11 mouse cellular contexts compared by ENCODE assay signal in the genomic region with DNA sequence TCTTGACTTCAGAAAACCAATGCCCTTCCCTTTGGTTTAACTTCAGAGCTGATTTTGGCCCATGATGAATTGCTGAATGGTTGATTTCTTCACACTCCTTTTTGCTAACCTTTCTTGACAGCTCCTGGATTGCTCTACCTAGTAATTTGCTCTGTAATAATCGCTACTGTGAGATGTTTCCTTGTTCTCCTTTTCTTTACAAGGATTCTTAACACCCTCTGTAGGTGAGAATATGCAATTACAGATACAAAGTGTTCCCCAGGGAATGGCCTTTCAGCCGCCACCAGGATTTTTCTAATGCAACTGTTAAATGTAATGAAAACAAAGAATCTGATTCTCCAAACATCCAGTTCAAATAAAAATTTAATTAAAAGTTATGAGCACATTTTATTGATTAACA.
DNase-seq lines count a peak whose midpoint lies in the region; ATAC-seq and TF ChIP-seq lines count a peak whose summit lies in the region.
"Had no signal": no experiment of that assay in that cellular context is flagged by ENCODE, and none has a peak within 500 bp of the region (broad histone marks: within the 10 kb centered on the region; RNA-seq: fewer than 3 reads in every experiment).

No protein-coding gene starts in this region.

- H3K4me1 ChIP-seq in hindbrain, postnatal 0 days (ENCODE audit: insufficient read depth, low read length), result no peaks in the 10 kb centered on the region
- H3K4me1 ChIP-seq in hindbrain, embryonic 10.5 days (replicated peaks), result no peaks in the 10 kb centered on the region
- no peaks in the 10 kb centered on the region for H3K4me1 ChIP-seq in E14TG2a.4 (replicated peaks; ENCODE audit: low read depth, low read length)
- H3K4me1 ChIP-seq: forebrain, embryonic 15.5 days had no signal

- no peaks in the 10 kb centered on the region for H3K36me3 ChIP-seq in hindbrain, postnatal 0 days (ENCODE audit: insufficient read depth, low read length)
- no peaks in the 10 kb centered on the region for H3K36me3 ChIP-seq in hindbrain, embryonic 10.5 days
- H3K36me3 ChIP-seq in E14TG2a.4 (ENCODE audit: insufficient read depth, low read length), result no peaks in the 10 kb centered on the region
- H3K36me3 ChIP-seq: forebrain, embryonic 15.5 days; hindbrain, embryonic 13.5 days; limb, embryonic 13.5 days had no signal

- no peaks in the 10 kb centered on the region for H3K9me3 ChIP-seq in hindbrain, postnatal 0 days (ENCODE audit: low read length)
- H3K9me3 ChIP-seq in hindbrain, embryonic 10.5 days, result no peaks in the 10 kb centered on the region
- H3K9me3 ChIP-seq in E14TG2a.4 (ENCODE audit: low read length), result no peaks in the 10 kb centered on the region
- H3K9me3 ChIP-seq: forebrain, embryonic 15.5 days; hindbrain, embryonic 13.5 days; limb, embryonic 13.5 days had no signal

- ATAC-seq in hindbrain, postnatal 0 days, result no peak
- ATAC-seq: forebrain, embryonic 15.5 days had no signal

- H3K9ac ChIP-seq in hindbrain, postnatal 0 days (replicated peaks; ENCODE audit: low read length), result no peak overlapping the region
- H3K9ac ChIP-seq: forebrain, embryonic 15.5 days; hindbrain, embryonic 13.5 days; limb, embryonic 13.5 days had no signal

- no peak overlapping the region for H3K4me2 ChIP-seq in hindbrain, postnatal 0 days (ENCODE audit: low read depth, low read length)
- H3K4me2 ChIP-seq: forebrain, embryonic 15.5 days; hindbrain, embryonic 13.5 days; limb, embryonic 13.5 days had no signal

- no peak overlapping the region for H3K4me3 ChIP-seq in hindbrain, postnatal 0 days (ENCODE audit: low read length)
- no peak overlapping the region for H3K4me3 ChIP-seq in hindbrain, embryonic 10.5 days
- H3K4me3 ChIP-seq in E14TG2a.4 (replicated peaks; ENCODE audit: low read length), result no peak overlapping the region
- H3K4me3 ChIP-seq: forebrain, embryonic 15.5 days; hindbrain, embryonic 13.5 days; limb, embryonic 13.5 days had no signal

- no peaks in the 10 kb centered on the region for H3K27me3 ChIP-seq in hindbrain, postnatal 0 days (ENCODE audit: insufficient read depth, low read length)
- peaks cover 12% of the 10 kb centered on the region; the same call in 1 of the 2 replicates for H3K27me3 ChIP-seq in hindbrain, embryonic 10.5 days (ENCODE audit: insufficient read depth, poor library complexity, severe bottlenecking)
- peaks cover 3% of the 10 kb centered on the region; the same call in 1 of the 2 replicates for H3K27me3 ChIP-seq in E14TG2a.4 (ENCODE audit: insufficient read depth, low read length)
- H3K27me3 ChIP-seq: forebrain, embryonic 15.5 days had no signal

- peak; percentile 66 for TF ChIP-seq CTCF in hindbrain, postnatal 0 days (IDR thresholded peaks at IDR 0.05; ENCODE audit: low read depth)
- TF ChIP-seq CTCF in E14TG2a.4 (conservative IDR thresholded peaks at IDR 0.05; ENCODE audit: low read length), result peak; percentile 54

- DNase-seq in hindbrain, postnatal 0 days (ENCODE audit: low spot score), result peak; percentile 81
- no peak for DNase-seq in hindbrain, embryonic 10.5 days (ENCODE audit: low spot score)
- DNase-seq in 3T3-L1 (ENCODE audit: low read depth, low spot score), result peak; percentile 42
- peak; percentile 58 for DNase-seq in embryo, embryonic 10 days (ENCODE audit: low spot score)
- no peak for DNase-seq in right cerebral cortex, postnatal 14 days
- DNase-seq in spleen, postnatal 14 days (ENCODE audit: low spot score in 2 of 2), result no peak
- DNase-seq in gastrocnemius, postnatal 10 days, result no peak

- H3K27ac ChIP-seq in hindbrain, postnatal 0 days, result no peak overlapping the region
- H3K27ac ChIP-seq in hindbrain, embryonic 10.5 days, result no peak overlapping the region
- H3K27ac ChIP-seq: forebrain, embryonic 15.5 days; hindbrain, embryonic 13.5 days; limb, embryonic 13.5 days had no signal

- WGBS in hindbrain, postnatal 0 days, result 14% methylated on average over 2 of the region's 2 CpGs
- 19% methylated on average over 2 of the region's 2 CpGs for WGBS in hindbrain, embryonic 10.5 days

Comparison
In these comparisons a context has a peak if more than half of its experiments do, and no peak if none do; other contexts are left out.
1. DNase-seq: peak in hindbrain, postnatal 0 days (single experiment), 3T3-L1 (single experiment) and embryo, embryonic 10 days (single experiment); none in hindbrain, embryonic 10.5 days (single experiment), right cerebral cortex, postnatal 14 days (single experiment), spleen, postnatal 14 days (0 of 2) and gastrocnemius, postnatal 10 days (single experiment).